Mouse (Mus musculus) cerebellum, adult 11 months (tissue): ENCODE measurements around the gene Efnb2.
A peak's percentile ranks its signal among the peaks of the same experiment; 100 is the strongest.

Experiments
- DNase-seq: peaks from one replicate; pipeline ENCODE4 v3.0.0; 2022

Efnb2 gene

DNA sequence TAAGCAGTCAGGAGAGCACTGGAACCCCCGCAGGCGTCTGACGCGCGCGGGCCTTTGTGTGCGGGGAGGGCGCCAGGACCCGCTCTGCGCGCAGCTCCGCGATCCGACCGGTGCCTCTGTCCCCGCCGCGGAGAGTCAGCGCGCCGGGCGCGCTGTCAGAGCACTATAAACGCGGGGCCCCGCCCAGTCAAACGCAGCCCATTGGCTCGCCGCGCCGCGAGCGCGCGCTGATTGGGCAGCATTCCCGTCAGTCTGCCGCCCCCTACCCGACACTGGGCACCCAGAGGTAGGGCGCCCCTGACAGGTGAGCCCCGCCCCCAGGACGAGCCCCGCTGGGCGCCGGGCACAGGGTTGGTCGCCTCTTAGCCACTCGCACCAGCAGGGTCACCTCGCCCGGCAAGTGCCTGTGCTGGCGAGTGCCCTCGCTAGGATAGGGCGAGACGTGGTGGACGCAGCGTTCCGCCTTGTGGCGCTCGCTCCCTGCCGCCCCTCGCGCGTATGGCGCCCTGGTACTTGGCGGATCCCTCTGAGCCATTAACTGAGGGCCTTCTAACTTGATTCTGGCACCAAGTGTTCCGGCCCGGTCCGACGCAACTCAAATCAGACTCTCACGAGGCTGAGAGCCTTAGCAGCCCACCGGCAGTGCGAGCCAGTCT, at the start of gene Efnb2:
Gene Efnb2 (minus strand): TSS at position 140 of the 656 bp plus-strand sequence.
- peak; percentile 69 for DNase-seq

DNA sequence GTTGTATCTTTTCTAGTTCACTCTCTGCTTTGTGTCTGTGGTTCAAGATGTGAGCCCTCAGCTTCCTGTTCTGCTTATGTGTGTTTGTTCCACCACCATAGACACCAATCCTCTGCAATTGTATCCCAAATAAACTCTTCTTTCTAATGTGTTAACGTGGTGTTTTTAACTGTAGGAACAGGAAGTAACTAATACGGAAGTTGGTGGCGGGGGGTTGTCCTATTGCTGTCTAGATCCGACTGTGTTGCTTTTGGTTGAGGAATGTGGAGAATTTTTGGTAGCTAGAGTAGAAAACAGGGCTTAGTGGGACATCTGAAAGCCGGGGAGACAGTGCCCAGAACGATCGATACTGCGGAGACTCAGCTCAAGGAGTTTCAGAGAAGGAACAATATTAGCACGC, 43.8 kb upstream of the Efnb2 start:
- DNase-seq = no peak

DNA sequence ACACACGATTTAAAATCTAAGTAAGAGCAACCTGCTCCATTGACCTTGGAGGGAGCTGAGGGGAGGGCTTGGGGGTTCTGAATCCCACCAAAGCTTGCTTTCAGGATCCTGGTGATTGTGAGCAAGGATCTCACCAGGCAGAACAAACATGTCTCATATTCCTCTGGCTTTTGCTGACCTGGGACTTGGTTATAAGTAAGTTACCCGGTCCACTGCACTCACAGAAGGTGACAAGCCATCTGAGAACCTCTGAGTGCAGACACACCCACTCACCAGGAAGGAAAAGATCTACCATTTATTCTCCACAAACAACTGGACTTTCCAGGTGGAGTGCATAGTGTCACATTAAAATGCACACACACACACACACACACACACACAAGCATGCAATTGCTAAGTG, 42.6 kb upstream of the Efnb2 start:
- DNase-seq = no peak

DNA sequence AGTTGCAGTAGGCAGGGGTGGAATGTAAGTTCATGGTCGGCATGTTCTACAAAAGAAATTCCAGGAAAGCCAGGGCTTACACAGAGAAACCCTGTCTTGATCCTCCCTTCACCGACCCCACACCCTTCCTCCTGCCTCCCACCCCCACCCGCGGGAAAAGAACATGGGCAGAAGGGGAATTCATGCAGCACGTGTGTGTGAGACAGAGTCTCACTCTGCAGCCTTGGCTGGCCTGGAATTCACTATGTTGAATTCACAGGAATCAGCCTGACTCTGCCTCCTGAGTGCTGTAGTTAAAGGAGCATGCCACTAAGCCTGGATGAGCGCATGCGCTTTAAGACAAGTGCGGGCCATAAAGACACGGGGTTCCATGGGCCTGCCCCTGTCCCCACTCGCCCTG, 39.8 kb upstream of the Efnb2 start:
- DNase-seq = no peak

DNA sequence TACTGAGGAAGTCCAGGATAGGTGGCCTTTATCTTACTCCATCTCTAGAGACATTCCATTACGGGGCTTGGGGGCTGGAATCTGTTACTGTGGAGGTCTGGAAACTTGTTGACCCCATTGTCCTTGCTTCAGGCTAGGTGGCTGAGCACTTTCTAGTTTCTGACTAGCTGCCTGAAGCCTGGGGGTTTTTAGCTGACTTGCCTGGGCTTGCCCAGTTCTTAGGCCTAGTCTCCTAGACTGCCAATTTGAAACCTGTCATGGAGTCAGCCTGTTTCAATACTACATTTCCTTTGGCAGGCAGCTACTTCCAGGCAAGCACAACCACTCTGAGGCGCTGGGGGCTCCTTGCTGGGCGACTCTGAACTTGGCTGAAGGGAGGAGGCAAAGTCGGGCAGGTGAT, 39.2 kb upstream of the Efnb2 start:
- DNase-seq = no peak

DNA sequence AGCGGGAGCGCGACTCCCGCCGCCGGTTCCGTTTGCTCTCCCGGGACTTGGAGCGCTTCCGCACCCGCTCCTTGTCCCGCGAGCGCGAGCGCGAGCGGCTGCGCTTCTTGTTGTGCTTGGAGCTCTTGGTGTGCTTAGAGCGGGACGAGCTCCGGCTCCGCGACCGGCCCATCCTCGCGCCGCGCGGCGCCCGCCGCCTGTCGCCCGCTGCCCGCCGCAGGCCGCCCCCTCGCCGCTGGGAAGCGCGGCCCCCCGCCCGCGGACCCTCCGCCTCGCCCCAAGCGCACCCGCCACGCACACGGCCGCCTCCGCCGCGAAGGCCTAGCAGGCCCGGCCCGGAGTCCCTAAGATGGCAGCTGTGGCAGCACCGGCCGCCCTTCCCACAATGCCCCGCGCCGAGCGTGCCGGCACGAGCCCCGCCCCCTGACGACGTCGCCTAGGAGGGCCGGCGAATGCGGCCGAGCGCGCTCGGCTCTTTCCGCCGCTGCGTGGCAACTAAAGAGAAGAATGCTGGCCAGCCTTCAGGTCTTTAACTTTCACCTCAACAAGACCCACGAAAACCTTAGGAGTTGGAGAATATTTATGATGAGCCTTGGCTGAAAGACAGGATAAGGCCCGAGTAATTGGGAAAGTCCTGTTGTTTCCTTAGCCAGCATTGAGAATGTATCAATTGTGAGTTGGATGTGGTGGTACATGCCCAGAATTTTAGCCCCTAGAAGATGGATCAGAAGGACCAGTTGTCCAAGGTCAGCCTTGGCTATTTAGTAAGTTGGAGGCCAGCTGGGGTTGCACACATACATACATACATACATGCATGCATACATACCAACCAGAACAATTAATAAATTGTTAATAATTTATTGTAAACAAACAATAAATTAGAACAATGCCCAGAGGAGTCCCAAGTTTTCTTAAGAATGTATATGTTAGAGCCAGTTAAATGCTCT, 29.4 kb upstream of the Efnb2 start, which contains the start of gene Arglu1:
Gene Arglu1 (minus strand): TSS at position 376 of the 947 bp plus-strand sequence.
- peak; percentile 96 for DNase-seq

DNA sequence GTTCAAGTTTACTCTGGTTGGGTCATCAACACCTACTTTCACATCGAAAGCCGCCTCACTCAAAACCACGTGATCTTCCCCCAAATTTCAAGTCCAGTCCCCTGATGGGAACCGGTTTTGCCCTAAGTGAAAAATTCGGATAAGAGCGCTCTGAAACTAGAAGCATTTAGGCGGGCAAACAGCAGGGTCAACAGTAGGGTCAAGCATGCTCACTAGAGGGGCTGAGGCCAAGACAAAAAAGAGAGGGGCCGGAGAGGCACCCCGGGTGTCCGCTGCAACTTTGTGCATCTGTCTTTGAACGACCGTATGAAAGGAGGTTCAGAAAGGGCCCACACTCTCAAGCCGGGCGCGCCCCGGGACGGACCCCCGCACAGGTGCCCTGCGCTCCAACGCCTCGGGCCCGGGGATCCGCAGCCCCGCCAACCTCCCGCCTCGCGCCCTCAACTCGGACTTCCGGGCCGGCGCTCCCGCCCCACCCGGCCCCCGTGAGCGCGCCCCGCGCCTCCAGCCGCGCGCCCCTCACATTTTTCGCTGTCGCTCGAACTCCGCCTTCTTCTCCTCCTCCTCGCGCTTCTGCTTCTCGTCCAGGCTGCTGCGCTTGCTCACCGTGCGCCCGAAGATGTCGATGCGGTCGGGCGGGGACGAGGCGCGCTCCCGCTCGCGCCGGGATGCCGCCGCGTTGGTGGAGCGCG, 28.6 kb upstream of the Efnb2 start:
- peak; percentile 53 for DNase-seq

DNA sequence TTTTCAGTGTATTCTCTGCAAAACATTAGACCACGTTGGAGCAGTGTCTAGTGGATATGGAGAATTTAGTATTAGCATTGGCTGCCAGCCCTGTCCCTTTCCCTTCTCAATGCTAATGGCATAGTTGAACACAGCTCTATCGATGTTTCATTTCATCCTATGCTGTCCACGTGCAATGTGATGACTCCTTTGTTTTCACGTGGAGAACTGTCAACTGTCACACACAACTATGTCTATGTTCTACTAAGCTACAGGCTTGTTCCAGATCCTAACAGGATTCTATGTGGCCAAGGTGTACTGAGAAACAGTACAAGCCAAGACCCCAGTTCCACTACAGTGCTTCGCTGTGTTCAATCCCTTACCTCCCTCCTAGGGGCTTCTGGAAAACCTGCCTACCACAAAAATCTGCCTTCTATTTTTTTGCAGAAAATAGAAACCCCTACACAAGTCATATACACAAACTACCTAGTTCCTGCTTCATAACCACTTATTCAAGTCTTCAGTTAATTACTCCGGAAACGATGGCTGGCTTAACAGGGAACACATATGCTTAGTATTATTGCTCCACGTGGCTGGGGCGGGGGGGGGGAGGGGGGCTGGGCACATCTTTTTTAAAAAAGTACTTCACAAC, 27.9 kb upstream of the Efnb2 start:
- DNase-seq = no peak

DNA sequence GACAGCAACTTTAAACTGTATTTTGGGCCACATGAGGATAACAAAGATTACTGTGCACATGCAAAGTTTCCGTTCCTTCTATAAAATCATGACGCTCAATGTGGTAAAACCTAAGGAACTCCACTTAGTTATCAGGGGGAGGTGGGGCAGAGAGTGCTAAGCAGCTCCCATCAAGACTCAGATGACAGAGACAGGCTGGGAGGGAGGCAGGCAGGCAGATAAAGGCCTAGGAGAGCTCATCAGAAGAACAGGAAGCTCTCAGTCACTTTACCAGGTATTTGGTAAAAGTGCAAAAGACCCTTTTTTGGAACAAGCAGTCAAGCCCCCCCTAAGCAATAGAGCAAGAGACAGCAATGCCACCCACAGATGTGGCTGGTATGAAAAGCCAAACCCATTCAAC, 24.5 kb upstream of the Efnb2 start:
- no peak for DNase-seq

DNA sequence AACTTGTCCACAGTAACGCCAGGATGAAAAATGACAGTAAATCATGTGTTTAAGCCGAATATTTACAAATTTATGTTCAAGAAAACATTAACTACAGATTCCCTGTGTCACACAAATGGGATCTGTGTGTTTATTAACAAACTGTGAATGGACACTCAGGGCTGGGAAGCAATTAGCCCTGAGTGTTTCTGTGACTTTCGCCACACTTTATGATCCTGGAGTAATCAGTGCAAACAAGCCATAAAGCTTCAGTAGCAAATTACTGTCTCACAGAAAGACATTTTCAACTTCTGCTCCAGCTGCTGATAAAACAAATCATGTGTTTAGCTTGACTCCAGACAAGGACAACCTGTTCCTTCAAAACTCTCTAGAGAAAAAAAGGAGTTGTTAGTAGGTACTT, 21.7 kb upstream of the Efnb2 start:
- DNase-seq = no peak

DNA sequence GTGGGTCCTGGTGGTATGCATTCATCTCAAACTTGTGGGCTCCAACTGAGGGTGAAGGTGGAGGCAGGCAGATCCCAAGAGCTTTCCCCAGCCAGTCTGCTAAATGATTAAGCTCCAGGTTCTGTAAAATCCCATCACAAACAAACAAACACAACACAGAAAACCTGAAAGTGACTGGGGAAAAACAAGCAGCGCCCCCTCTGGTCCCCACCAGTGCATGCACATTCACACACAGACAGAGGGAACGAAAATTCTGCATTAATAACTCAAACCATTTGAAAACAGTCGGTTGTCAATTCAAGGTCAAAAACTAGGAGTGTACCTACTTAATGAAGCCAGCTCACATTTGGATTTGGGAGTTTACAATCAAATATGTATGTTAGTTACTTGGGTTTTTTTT, 17.2 kb upstream of the Efnb2 start:
- no peak for DNase-seq

DNA sequence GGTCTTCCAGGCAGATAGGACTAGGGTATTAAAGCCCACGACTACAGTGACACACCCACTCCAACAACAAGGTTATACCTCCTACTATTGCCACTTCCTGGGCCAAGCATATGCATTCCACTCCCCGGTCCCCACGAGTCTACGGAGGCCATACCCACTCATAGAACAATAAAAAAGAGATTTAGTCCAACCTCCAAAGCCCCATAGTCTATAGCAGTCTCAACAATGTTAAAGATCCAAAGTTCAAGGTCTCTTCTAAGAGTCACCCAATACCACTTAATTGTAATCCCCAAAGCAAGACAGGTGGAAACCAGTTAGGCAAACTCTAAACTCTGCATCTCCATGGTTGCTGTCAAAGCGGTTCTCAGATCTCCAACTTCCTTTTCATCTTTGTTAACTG, 13.8 kb upstream of the Efnb2 start:
- no peak for DNase-seq

DNA sequence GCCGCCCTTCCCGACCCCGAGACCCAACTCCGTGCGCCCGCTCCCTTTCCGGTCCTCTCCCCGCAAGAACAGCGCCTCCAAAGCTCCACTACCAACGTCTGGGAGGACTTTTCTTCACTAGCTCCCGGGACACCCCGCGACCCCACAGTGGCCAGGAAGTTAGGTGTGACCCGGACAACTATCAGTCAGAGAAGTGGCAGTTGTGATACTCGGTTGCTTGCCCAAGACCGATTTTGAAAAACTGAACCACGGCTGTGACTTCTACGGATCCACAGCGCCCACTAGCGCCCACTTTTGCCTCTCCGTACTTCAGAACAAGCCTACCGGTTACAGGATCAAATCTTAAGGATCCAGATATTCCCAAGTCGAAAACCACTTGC, 707 bp upstream of the Efnb2 start:
- peak; percentile 65 for DNase-seq

DNA sequence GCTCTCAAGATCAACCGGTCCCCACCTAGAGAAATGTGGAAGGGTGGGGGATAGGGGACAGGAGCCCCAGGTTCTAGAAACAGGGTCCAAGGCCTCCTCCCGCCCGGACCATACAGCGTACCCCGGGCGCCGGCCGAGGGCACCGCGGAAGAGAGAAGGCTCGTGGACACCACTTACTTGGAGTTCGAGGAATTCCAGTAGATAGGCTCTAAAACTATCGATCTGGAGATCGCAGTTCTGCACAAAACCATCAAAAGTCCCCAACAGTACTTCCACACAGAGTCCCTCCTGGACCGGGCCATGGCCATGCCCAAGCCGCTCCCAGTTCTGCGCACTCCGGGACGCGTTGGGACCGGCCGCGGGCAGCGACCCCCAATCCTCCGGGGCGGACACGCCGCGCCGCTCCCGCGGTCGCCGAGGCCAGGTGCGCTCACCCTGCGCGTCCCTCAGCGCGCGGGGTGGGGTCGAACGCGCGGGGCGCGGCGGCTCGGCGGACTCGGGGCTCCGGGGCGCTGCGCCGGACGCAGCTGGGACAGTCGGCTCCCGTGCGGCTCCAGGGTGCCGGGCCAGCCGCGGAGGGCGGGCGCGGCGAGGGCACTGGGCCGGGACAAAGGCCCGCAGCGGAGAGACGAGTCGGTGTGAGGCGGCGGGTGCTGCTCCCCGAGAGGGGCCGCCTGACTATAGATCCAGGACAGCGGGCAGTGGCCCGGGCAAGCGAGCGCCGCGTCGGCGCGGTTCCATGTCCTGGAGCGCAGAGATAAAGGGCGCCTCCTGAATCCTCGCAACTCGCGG, 539 bp downstream of the Efnb2 start:
- no peak for DNase-seq

DNA sequence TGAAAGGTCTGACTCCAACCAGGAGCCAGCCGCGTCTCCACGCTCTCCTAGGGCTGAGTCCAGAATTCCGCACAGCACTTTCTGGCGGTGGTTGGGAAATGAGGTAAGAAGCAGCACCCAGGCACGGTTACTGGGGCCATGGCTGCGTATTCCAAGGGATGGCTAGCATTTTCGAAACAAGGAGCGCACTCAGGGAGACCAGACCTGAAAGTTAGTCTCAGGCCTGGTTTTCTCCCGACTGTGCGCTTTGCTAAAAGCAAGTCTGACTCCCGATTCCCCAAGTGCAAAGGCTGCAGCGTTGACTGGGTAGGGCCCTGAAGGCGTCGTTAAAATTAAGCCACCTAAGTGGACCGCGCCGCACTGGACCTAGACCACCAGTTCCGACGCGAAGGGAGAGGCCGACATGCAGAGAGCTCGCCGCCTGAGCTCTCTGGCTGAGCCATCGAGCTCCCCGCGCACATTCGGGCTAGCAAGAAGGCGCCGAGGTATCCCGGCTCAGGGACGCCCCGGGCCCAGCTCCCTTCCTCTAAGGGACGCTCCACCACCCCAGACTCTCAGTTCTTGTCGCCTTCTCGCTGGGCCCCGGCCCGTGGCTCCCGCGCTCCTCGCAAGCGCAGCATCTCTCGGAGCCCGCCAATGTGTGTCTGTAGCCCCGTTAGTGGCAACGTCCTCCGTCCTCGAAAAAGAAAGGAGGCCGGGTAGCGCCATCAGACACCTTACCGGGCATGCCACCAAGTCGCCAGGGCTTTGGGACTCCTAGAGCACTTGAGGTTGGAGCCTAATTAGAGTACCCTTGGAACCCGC, 1.3 kb downstream of the Efnb2 start:
- DNase-seq = no peak

DNA sequence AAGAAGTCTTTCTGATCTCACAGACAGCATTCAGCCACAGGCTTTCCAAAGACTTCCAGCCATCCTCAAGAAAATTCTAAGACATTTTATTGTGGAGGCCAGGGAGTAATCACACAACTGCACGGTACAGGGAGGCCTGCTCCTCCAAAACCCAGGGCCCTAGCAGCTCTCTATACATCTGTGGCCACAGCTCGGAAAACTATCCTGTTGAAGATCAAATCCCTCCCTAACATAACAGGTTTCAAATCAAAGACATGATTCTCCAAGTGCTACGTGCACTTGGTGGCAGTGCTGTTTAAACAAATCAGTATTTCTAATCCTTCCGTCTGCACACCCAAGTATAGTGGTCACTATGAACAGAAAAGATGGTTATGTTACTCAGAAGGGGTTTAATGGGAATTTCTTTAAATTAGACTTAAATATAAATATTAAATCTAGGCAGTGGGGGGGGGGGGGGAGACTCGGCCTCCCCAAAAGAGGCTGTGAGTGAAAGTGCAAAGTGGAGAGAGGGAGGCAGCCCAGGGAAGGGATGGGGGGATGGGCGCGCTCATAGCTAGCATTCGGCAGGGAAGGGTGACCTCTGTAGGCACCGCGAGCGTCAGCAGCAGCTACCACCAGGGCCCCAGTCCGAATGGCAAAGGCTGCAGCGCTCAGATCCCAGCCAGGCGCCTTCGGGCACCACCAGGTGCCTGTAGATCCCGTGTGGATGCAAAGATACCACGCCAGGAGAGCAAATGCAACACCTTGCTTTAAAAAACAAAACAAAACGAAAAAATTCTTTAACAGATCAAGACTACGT, 2.4 kb downstream of the Efnb2 start:
- peak; percentile 36 for DNase-seq

DNA sequence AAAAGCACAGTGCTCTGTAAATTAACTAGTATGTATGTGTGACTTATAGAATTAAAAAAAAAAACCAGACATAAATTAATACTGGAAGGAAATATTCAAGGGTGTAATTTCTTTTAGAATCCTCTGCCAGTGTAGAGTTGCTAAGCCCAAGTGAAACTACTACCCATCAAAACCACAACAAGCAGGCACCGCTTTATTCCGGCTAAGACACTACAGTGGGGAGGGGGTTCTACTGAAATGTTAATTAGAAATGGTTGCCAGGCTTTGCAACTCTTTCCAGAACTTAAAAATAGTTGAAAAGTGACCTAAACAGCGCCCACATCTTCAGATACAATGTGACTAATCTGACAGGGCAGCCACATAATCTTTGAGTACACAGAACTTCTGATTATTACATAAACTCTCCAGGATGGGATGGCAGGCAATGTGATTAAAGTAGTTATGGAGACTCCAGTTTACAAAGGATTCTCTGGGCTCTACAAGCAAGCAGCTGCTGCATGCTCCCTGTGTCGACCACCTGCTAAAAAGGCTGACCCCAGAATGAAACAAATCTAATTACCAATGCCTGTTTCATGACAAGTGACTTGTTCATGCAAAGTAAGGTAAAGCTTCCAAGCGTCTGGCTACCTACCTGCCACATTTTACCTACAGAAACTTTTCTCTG, 3.2 kb downstream of the Efnb2 start:
- no peak for DNase-seq

DNA sequence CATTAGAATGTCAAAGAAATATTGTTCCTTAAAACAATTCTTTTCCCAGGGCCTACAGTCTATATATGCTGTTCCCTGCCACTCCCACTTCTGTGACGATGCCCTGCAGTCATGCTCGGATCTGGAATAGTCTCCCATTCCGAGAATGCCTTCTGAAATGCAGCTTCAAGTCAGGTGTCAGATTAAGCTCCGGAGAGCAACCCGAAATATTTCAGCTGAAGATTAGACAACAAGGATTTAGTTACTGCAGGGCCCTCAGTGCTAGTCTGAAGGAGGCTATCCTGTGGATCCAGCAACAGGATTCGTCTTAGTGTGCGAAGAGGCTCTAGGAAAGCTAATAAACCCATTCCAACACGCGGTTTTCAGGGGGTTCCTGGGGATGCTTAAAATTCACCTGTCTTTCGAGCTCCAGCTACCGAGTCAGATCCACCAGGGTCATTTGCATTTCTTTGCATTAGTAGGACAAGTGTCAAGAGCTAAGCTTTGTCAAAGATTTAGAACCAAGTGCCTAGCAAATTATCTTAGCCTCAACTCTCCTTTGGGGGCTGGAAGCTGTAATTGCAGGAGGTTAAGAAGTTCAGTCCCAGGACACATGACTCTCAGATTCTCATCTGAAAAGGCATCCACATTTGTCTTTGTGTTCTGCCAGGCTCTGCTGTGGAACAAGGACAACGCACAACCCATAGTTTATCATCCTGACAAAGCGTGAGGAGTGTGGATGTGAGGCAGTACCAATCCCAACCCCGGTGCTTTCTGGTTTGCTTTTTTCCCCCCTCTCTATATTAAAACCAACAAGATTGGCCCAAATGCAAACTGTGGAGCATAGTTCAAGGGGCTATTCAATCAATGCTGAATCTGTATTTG, 4.2 kb downstream of the Efnb2 start:
- no peak for DNase-seq
